Mouse (Mus musculus): ENCODE data around the gene Stag1. TPM values are rescaled to one million over a fixed set of nuclear protein-coding genes. Genes with fewer than 3 reads are reported as not detected.

The Stag1 gene
- polyA plus RNA-seq, 1 experiment from 2014 or later = 28.9 TPM

DNA sequence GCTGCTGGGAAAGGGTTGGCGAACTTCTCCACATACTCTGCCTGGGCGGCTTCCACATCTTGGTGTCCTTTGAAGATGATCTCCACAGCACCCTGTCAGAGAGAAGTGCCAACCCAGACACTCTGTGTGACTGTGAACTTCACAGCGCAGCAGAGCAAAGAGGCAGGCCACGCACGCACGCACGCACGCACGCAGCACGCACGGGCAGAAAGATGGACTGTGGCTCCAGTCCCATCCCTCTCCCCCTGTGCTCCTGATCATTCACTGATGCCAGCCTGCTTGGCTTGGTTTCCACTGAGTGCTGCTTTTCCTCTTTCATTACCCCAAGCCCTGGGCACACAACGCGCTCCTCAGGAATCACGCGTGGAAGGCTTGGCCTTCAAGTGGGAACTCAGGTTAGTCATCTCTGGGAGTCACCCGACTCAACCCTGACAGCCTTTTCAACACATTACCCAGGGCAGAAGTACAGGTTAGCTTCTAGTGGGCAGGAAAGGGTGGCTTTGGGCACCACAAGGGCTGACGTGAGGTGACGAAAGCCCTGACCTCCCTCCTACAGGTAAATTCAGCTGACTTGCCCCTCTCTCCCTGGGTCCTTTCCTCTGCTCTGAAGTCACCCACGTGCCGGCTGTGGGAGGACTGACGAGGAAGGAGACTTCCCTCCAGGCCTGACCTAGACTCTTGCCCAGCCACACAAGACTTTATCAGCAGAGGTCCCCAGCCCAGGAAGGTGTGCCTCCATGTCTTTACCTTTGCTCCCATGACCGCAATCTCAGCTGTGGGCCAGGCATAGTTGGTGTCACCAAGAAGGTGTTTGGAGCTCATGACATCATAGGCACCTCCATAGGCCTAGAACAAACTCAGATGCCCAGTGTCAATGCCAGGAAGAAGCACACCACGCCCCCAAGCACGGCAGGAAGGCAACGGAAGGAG, 387.0 kb downstream of the Stag1 start:
- H3K4me3 ChIP-seq = no peak overlapping the region
- peaks cover 36% of the 10 kb centered on the region for H3K36me3 ChIP-seq
- ATAC-seq (ENCODE audit: low FRiP score, low read depth) = no peak

DNA sequence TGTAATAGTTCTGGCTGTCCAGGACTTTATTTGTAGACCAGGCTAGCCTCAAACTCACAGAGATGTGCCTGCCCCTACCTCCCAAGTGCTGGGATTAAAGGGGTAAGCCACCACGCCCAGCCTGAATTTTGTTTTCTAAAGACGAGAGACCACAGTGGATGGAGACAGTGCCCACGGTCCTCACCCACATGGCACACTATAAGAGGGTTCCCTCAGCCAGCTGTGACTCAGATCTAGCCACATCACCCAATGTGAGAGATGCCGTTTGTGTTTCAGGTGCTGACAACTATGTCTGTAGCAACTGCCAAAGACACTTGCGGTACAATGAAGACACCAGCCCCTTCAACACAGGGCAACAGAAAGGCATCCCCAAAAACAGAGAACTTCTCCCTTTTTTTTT, 389.4 kb downstream of the Stag1 start:
- no peak for ATAC-seq (ENCODE audit: low FRiP score, low read depth)
- Histone ChIP-seq H3K27me3 (no peaks in the 10 kb centered on the region), H3K27ac (replicated peaks) (no peak overlapping the region), H3K9ac (no peak overlapping the region), H3K4me3 (no peak overlapping the region), H3K9me3 (0 out of 2 replicates have a peak, but pooled peaks cover 5% of the 10 kb centered on the region), H3K4me1 (replicated peaks) (no peaks in the 10 kb centered on the region), H3K36me3 (peaks cover 37% of the 10 kb centered on the region), H3K4me2 (no peak overlapping the region)
- 91% methylated on average over 5 of the region's 5 CpGs for WGBS

More for the DNA sequence above, 387.0 kb downstream of the Stag1 start:
- Histone ChIP-seq H3K27me3 (no peaks in the 10 kb centered on the region), H3K4me2 (no peak overlapping the region), H3K27ac (replicated peaks) (no peak overlapping the region), H3K9me3 (0 out of 2 replicates have a peak, but pooled peaks cover 5% of the 10 kb centered on the region), H3K9ac (no peak overlapping the region), H3K4me1 (replicated peaks) (no peaks in the 10 kb centered on the region)
- WGBS = 98% methylated on average over 25 of the region's 25 CpGs

DNA sequence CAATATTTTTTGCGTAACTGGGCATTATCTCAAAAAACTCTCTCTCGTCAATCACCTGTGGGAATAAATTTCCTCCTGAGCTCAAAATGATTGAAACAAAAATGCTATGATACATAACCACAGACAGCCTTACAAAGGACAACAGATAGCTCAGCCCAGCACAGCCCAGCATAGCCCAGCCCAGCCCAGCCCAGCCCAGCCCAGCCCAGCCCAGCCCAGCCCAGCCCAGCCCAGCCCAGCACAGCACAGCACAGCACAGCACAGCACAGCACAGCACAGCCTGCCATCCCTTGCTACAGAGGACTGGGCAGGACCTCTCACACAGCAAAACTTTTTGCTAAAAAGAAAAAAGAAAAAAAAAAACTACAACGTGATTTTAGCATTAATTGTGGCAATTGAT, 390.3 kb downstream of the Stag1 start:
- Histone ChIP-seq H3K9me3 (0 out of 2 replicates have a peak, but pooled peaks cover 5% of the 10 kb centered on the region), H3K36me3 (peaks cover 35% of the 10 kb centered on the region)
- WGBS = 97% methylated on average over 3 of the region's 3 CpGs

GRCm38 (mm10) chr9:100990609-100991008, 393.0 kb downstream of the Stag1 start:
- Histone ChIP-seq H3K36me3 (peaks cover 28% of the 10 kb centered on the region), H3K27me3 (no peaks in the 10 kb centered on the region), H3K4me1 (replicated peaks) (no peaks in the 10 kb centered on the region), H3K4me2 (no peak overlapping the region), H3K9me3 (0 out of 2 replicates have a peak, but pooled peaks cover 5% of the 10 kb centered on the region), H3K27ac (replicated peaks) (no peak overlapping the region), H3K4me3 (no peak overlapping the region), H3K9ac (no peak overlapping the region)
- 89% methylated on average over 5 of the region's 5 CpGs for WGBS
- ATAC-seq (ENCODE audit: low FRiP score, low read depth) = no peak

More for the DNA sequence above, 390.3 kb downstream of the Stag1 start:
- H3K27ac ChIP-seq (replicated peaks) = no peak overlapping the region
- ATAC-seq (ENCODE audit: low FRiP score, low read depth) = no peak
- no peaks in the 10 kb centered on the region for H3K4me1 ChIP-seq (replicated peaks)
- H3K9ac ChIP-seq = no peak overlapping the region
- H3K4me2 ChIP-seq = no peak overlapping the region
- no peaks in the 10 kb centered on the region for H3K27me3 ChIP-seq
- no peak overlapping the region for H3K4me3 ChIP-seq

GRCm38 (mm10) chr9:100991321-100991720, 393.7 kb downstream of the Stag1 start:
- peaks cover 24% of the 10 kb centered on the region for H3K36me3 ChIP-seq
- no peak overlapping the region for H3K4me2 ChIP-seq
- H3K27ac ChIP-seq (replicated peaks) = no peak overlapping the region
- ATAC-seq (ENCODE audit: low FRiP score, low read depth) = no peak
- H3K4me1 ChIP-seq (replicated peaks) = no peaks in the 10 kb centered on the region
- H3K4me3 ChIP-seq = no peak overlapping the region
- H3K9ac ChIP-seq = no peak overlapping the region
- H3K27me3 ChIP-seq = no peaks in the 10 kb centered on the region
- 93% methylated on average over 2 of the region's 2 CpGs for WGBS
- 0 out of 2 replicates have a peak, but pooled peaks cover 5% of the 10 kb centered on the region for H3K9me3 ChIP-seq

DNA sequence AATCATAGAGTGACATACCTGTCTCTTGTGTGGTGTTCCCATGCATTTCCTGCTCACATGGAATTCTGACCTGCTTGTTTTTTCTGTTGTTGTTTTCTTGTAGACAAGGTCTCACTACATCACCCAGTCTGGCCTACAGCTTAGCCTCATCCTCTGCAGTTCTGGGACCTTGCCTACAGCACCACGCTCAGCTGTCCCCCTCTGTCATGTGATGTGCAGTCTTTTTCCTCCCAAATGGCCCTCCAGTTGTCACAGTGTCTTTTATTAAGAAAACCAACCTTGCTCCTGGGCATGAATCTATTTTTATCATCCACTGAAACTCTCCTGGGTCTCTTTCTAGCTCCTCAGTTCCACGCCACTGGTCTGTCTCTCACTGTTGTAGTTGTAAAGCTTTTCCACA, 394.6 kb downstream of the Stag1 start:
- H3K4me2 ChIP-seq = no peak overlapping the region
- H3K4me3 ChIP-seq = no peak overlapping the region
- whole genome bisulfite sequencing = 77% methylated on average over 2 of the region's 2 CpGs
- 0 out of 2 replicates have a peak, but pooled peaks cover 5% of the 10 kb centered on the region for H3K9me3 ChIP-seq
- peaks cover 24% of the 10 kb centered on the region for H3K36me3 ChIP-seq
- ATAC-seq (ENCODE audit: low FRiP score, low read depth) = no peak
- H3K4me1 ChIP-seq (replicated peaks) = no peaks in the 10 kb centered on the region
- no peak overlapping the region for H3K27ac ChIP-seq (replicated peaks)
- no peaks in the 10 kb centered on the region for H3K27me3 ChIP-seq
- H3K9ac ChIP-seq = no peak overlapping the region

GRCm38 (mm10) chr9:100993937-100994336, 396.3 kb downstream of the Stag1 start:
- Histone ChIP-seq H3K36me3 (peaks cover 31% of the 10 kb centered on the region), H3K9me3 (0 out of 2 replicates have a peak, but pooled peaks cover 5% of the 10 kb centered on the region), H3K27ac (replicated peaks) (no peak overlapping the region), H3K4me1 (replicated peaks) (no peaks in the 10 kb centered on the region), H3K27me3 (no peaks in the 10 kb centered on the region), H3K4me3 (no peak overlapping the region), H3K9ac (no peak overlapping the region), H3K4me2 (no peak overlapping the region)
- WGBS = 92% methylated on average over 4 of the region's 4 CpGs
- ATAC-seq (ENCODE audit: low FRiP score, low read depth) = no peak

GRCm38 (mm10) chr9:100997138-100997537, 399.5 kb downstream of the Stag1 start:
- Histone ChIP-seq H3K27me3 (no peaks in the 10 kb centered on the region), H3K4me2 (no peak overlapping the region), H3K4me1 (replicated peaks) (no peaks in the 10 kb centered on the region), H3K9ac (no peak overlapping the region), H3K9me3 (no peaks in the 10 kb centered on the region), H3K36me3 (peaks cover 28% of the 10 kb centered on the region), H3K27ac (replicated peaks) (no peak overlapping the region), H3K4me3 (no peak overlapping the region)
- WGBS = 100% methylated on average over 2 of the region's 2 CpGs
- no peak for ATAC-seq (ENCODE audit: low FRiP score, low read depth)

GRCm38 (mm10) chr9:101002053-101002452, 404.5 kb downstream of the Stag1 start:
- ATAC-seq (ENCODE audit: low FRiP score, low read depth) = no peak
- no peaks in the 10 kb centered on the region for H3K9me3 ChIP-seq
- H3K4me3 ChIP-seq = no peak overlapping the region
- H3K4me1 ChIP-seq (replicated peaks) = no peaks in the 10 kb centered on the region
- no peaks in the 10 kb centered on the region for H3K27me3 ChIP-seq
- no peak overlapping the region for H3K9ac ChIP-seq
- H3K4me2 ChIP-seq = no peak overlapping the region
- WGBS = 93% methylated on average over 4 of the region's 4 CpGs
- H3K36me3 ChIP-seq = peaks cover 14% of the 10 kb centered on the region
- H3K27ac ChIP-seq (replicated peaks) = no peak overlapping the region

GRCm38 (mm10) chr9:101002841-101003240, 405.2 kb downstream of the Stag1 start:
- Histone ChIP-seq H3K4me3 (no peak overlapping the region), H3K27me3 (no peaks in the 10 kb centered on the region), H3K9ac (no peak overlapping the region), H3K4me2 (no peak overlapping the region), H3K36me3 (peaks cover 14% of the 10 kb centered on the region), H3K9me3 (no peaks in the 10 kb centered on the region), H3K27ac (replicated peaks) (no peak overlapping the region), H3K4me1 (replicated peaks) (no peaks in the 10 kb centered on the region)
- 92% methylated on average over 8 of the region's 8 CpGs for WGBS
- ATAC-seq (ENCODE audit: low FRiP score, low read depth) = no peak

DNA sequence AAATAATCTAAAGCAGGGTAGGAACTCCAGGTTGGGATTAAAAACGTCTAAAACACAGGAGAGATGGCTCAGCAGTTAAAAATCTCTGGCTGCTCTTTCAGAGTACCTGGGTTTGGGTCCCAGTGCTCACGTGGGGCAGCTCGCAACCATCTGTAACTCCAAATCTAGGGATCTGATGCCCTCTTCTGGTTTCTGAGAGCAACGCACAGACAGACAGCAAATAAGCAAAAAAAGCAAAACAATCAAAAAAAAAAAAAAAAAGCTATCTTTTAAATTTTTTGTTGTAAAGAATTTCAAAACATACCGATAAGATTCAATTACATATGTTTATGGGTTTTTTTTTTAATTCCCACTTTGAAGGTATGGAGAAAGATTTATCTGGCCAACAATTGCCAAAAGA, 405.7 kb downstream of the Stag1 start:
- Histone ChIP-seq H3K4me3 (no peak overlapping the region), H3K27me3 (no peaks in the 10 kb centered on the region), H3K9me3 (no peaks in the 10 kb centered on the region), H3K4me2 (no peak overlapping the region), H3K4me1 (replicated peaks) (no peaks in the 10 kb centered on the region), H3K36me3 (peaks cover 10% of the 10 kb centered on the region), H3K9ac (no peak overlapping the region), H3K27ac (replicated peaks) (no peak overlapping the region)
- no peak for ATAC-seq (ENCODE audit: low FRiP score, low read depth)
- 90% methylated on average over 5 of the region's 5 CpGs for WGBS

- Histone ChIP-seq H3K9ac (no peak overlapping the region), H3K27me3 (no peaks in the 10 kb centered on the region), H3K9me3 (no peaks in the 10 kb centered on the region), H3K4me3 (no peak overlapping the region), H3K4me1 (replicated peaks) (no peaks in the 10 kb centered on the region), H3K27ac (replicated peaks) (no peak overlapping the region), H3K36me3 (no peaks in the 10 kb centered on the region), H3K4me2 (no peak overlapping the region)
- 79% methylated on average over 4 of the region's 4 CpGs for WGBS
- no peak for ATAC-seq (ENCODE audit: low FRiP score, low read depth)
These were observed 408.3 kb downstream of the Stag1 start for GRCm38 (mm10) chr9:101005866-101006265.
